Mouse (Mus musculus) cerebellum, adult 2 months (tissue): ENCODE data around the gene Plekha3. TPM values are rescaled to one million over a fixed set of nuclear protein-coding genes. Genes with fewer than 3 reads are reported as not detected.

Experiments
- DNase-seq, 2 experiments: peaks; one replicate each; pipeline ENCODE4 v3.0.0; 2021
- H3K27ac ChIP-seq: fragments of 200-500 bp; 2 replicates; pipeline ENCODE4 v1.5.1; 2012; ENCODE audit warnings: low read length, control low read depth, inconsistent platforms; ENCODE audit not compliant: insufficient read depth
- H3K27me3 ChIP-seq: fragments of 200-500 bp; 2 replicates; pipeline ENCODE4 v1.6.1; 2012; ENCODE audit warnings: inconsistent platforms, mild to moderate bottlenecking, low read length, moderate library complexity; ENCODE audit not compliant: control insufficient read depth, insufficient read depth
- H3K4me1 ChIP-seq: fragments of 200-500 bp; 2 replicates; pipeline ENCODE4 v1.6.1; 2011; ENCODE audit warnings: low read length; ENCODE audit not compliant: control insufficient read depth, insufficient read depth
- H3K4me3 ChIP-seq: fragments of 200-500 bp; replicated peaks from 2 replicates; pipeline ENCODE3; 2011; ENCODE audit warnings: mild to moderate bottlenecking, low read depth, low read length, control low read depth; ENCODE audit not compliant: insufficient read depth
- CTCF ChIP-seq: fragments of 200-500 bp; IDR thresholded peaks from 2 replicates; pipeline ENCODE4 v1.5.1; 2011; ENCODE audit warnings: low read depth, mild to moderate bottlenecking, control low read depth, low read length, moderate library complexity, borderline replicate concordance; ENCODE audit not compliant: insufficient read depth
- POLR2A ChIP-seq: fragments of 200-500 bp; IDR thresholded peaks from 2 replicates; pipeline ENCODE4 v1.6.1; 2011; ENCODE audit warnings: low read length, control low read depth, borderline replicate concordance; ENCODE audit not compliant: insufficient read depth
- WGBS: fragments of 180-500 bp; shearing (Covaris S2); methylation state at CpG from one replicate; pipeline ENCODE4 v1.1.7; 2018; 5-methylcytosine and 5-hydroxymethylcytosine counted together
- polyA plus RNA-seq: library from polyadenylated mRNA; depleted of rRNA; stranded (reverse); fragments of >200 nt; gene quantifications from 2 replicates; pipeline ENCODE4 v1.2.3, GENCODE M21; 2012

Plekha3 gene
- polyA plus RNA-seq, 1 experiment: 36.8 TPM

DNA sequence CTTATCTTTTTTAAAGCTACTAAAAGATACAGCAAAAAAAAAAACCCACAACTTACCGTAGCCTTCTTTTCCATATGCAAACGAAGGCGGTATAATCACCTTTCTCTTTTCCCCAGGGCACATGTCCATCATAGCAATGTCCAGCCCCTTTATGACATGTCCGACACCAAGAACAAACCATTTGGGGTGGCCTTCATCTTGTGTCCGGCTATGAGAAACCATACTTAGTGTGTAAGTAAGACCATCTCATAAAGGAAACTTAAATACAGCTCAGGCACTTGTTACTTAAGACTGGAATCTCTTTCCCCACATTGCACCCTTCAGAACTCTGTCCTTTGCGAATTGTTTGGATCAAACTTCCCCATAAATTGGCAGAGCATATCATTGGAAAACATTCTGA is 3.4 kb upstream of the Plekha3 start:
- WGBS: 70% methylated on average over 6 of the region's 6 CpGs

GRCm38 (mm10) chr2:76672134-76672745 is 2.8 kb upstream of the Plekha3 start:
- TF ChIP-seq POLR2A (no peak), CTCF (no peak)
- no peak for DNase-seq
- WGBS: 19% methylated on average over 9 of the region's 9 CpGs
- no peak overlapping the region for H3K27ac ChIP-seq
- H3K27me3 ChIP-seq: no peaks in the 10 kb centered on the region
- peak overlapping the region; percentile 53 for H3K4me3 ChIP-seq
- H3K4me1 ChIP-seq: no peaks in the 10 kb centered on the region

More for the DNA sequence above, 3.4 kb upstream of the Plekha3 start:
- H3K4me3 ChIP-seq: no peak overlapping the region
- no peak for DNase-seq
- no peaks in the 10 kb centered on the region for H3K4me1 ChIP-seq
- TF ChIP-seq POLR2A (no peak), CTCF (no peak)
- no peak overlapping the region for H3K27ac ChIP-seq
- no peaks in the 10 kb centered on the region for H3K27me3 ChIP-seq

DNA sequence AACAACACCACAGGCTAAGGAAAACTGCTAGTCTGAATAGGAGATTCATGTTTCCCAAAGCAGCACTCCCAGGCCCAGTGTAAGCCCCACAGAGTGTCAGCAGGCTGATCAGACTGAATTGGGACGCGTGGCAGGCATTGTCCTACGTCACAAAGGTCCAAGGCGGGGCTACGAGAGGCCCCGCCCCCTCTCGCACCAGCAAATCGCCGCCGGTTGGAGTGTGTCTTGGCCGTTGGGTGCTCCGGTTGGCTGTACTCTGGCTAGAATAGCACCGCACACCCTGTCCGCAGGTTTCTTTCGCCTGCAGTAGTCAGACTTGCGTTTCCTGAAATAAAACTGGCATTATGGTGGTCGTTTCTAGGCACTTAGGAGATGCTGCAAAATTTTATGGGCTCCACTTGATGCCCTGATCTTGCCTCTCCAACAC is 2.1 kb upstream of the Plekha3 start, which contains the start of gene Fkbp7:
Fkbp7 (minus strand) TSS at position 151 of the 427 bp plus-strand sequence.
- Histone ChIP-seq H3K27ac (peak within 1 kb of the TSS; percentile 32; the same call in 1 of the 2 replicates), H3K4me1 (no peaks in the 10 kb centered on the region), H3K27me3 (no peaks in the 10 kb centered on the region), H3K4me3 (peak within 1 kb of the TSS; percentile 53)
- DNase-seq: peak; percentile 92 to 94
- TF ChIP-seq CTCF (no peak), POLR2A (peak; percentile 68; the same call in 1 of the 2 replicates)
- WGBS: under 1% methylated on average over 17 of the region's 17 CpGs

GRCm38 (mm10) chr2:76673472-76674081 is 1.5 kb upstream of the Plekha3 start:
- Histone ChIP-seq H3K27me3 (no peaks in the 10 kb centered on the region), H3K27ac (no peak overlapping the region), H3K4me3 (peak overlapping the region; percentile 53), H3K4me1 (no peaks in the 10 kb centered on the region)
- 54% methylated on average over 7 of the region's 7 CpGs for WGBS
- no peak for TF ChIP-seq CTCF
- no peak for TF ChIP-seq POLR2A
- peak; percentile 31 to 37 for DNase-seq

DNA sequence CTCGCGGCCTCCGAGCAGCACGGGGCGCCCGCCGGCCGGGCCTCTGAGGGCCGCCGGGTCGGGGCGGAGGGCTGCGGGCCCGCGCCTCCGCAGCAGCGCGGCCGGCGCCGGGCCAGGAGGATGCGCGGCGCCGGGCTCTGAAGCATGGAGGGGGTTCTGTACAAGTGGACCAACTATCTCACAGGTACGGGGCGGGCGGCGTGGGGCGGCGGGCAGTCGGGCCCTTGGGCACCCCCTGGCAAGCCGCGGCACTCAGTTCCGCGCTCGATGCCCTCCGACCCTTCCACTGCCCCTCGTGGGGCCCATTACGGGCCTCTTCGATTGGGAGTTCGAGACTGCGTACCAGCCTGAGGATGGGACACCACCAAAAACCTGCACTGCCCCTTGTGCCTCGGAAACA is 370 bp downstream of the Plekha3 start:
- TF ChIP-seq CTCF: no peak
- no peak for TF ChIP-seq POLR2A
- WGBS: under 1% methylated on average over 44 of the region's 44 CpGs
- H3K4me3 ChIP-seq: peak overlapping the region; percentile 65
- H3K27me3 ChIP-seq: no peaks in the 10 kb centered on the region
- H3K4me1 ChIP-seq: no peaks in the 10 kb centered on the region
- no peak overlapping the region for H3K27ac ChIP-seq
- DNase-seq: peak in 1 of 2 experiments; percentile 30

- Histone ChIP-seq H3K27ac (no peak overlapping the region), H3K27me3 (no peaks in the 10 kb centered on the region), H3K4me1 (no peaks in the 10 kb centered on the region), H3K4me3 (peak overlapping the region; percentile 65)
- TF ChIP-seq POLR2A (no peak), CTCF (no peak)
- no peak for DNase-seq
- 9% methylated on average over 4 of the region's 4 CpGs for WGBS
These were observed 868 bp downstream of the Plekha3 start for GRCm38 (mm10) chr2:76675949-76676348.

DNA sequence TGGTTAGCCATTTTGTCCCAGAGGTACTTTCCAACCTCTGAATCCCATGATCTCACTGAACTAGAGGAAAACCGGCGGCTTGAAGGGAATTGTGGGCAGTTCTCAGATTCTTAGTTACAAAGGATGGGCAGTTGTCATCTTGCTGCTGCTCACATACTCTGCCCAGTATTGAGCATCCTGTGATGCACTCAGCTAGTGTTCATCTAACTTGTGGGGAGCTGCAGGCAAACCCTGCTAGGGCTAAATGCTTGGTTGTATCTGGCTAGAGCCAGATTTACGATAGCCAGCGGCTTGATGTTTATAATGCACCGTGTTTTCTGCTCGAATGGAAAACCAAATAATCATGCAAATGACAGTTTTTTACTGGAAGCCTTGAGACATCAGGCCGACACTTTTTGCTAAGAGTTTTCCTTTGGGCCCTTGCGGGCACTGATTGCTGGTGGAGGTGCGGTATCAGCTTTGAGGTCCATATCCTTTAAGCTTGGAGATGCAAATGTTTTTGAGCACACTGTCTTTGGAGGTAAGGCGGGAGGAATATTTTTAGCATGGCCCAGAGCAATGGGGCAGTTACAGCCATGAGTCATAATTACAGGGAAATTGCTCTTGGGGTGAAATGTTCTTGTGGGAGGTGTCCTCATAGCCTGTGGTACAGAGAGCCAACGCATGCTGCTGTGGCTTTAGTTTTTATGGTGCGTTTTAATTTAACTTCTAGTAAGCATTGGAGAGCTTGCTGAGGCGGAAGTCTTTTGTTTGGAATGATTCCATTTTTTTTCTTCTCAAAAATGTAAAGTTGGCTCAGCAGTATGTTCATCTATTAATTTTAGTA is 1.5 kb downstream of the Plekha3 start:
- TF ChIP-seq CTCF (no peak), POLR2A (no peak)
- no peaks in the 10 kb centered on the region for H3K4me1 ChIP-seq
- no peak overlapping the region for H3K27ac ChIP-seq
- WGBS: 31% methylated on average over 13 of the region's 13 CpGs
- DNase-seq: no peak
- peak overlapping the region; percentile 65 for H3K4me3 ChIP-seq
- no peaks in the 10 kb centered on the region for H3K27me3 ChIP-seq

GRCm38 (mm10) chr2:76682301-76682700 is 7.2 kb downstream of the Plekha3 start:
- Histone ChIP-seq H3K4me3 (no peak overlapping the region), H3K4me1 (no peaks in the 10 kb centered on the region), H3K27ac (no peak overlapping the region), H3K27me3 (no peaks in the 10 kb centered on the region)
- TF ChIP-seq CTCF (no peak), POLR2A (no peak)
- DNase-seq: no peak
- WGBS: 95% methylated on average over 8 of the region's 8 CpGs
